Mouse (Mus musculus) frontal cortex, postnatal 14 days (tissue): ENCODE measurements around the gene Cacna1b.

Experiments
- DNase-seq, 2 experiments: peaks; one replicate each; pipeline ENCODE4 v3.0.0; 2022; ENCODE audit warnings: low spot score in 2 of 2

Gene Cacna1b

DNA sequence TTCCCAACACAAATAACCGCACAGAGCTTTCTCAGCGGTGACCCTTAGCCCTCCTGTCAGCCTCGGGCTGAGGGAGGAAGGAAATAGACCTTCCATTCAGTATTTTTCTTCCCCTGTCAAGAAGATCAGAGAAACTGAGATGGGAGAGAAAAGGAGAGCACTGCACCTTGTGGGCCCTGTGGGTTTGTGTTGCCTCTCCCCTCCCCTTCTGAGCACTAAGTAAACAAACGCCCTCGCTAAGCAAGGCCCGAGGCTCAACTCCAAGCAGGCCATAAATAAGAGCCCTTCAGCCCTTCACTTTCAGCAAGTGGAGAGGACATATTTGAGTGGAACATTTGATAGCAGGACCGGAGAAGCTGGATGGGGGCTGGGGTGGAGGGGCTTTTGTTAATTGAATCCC is 209.0 kb downstream of the Cacna1b start:
- no peak for DNase-seq
